Mouse (Mus musculus) myocyte (in vitro differentiated cells): ENCODE results near the gene Olfr593.
"Not testable (repeated sequence)": the region's sequence is repeated elsewhere in the genome, so short reads cannot be mapped to it uniquely, and the experiment has no call there.

Experiments used
- MYOG ChIP-seq, 3 experiments: IDR thresholded peaks; one replicate each; pipeline ENCODE4 v1.6.1; 2011; ENCODE audit warnings: control low read depth in 2 of 3, low read depth in 2 of 3, mild to moderate bottlenecking in 2 of 3; ENCODE audit not compliant: insufficient read length in 2 of 3, control insufficient read depth in 1 of 3, insufficient read depth in 1 of 3
- POLR2A ChIP-seq: IDR thresholded peaks from one replicate; pipeline ENCODE4 v1.6.1; 2011; ENCODE audit warnings: low read depth, mild to moderate bottlenecking, control low read depth, moderate library complexity; ENCODE audit not compliant: insufficient read length

DNA sequence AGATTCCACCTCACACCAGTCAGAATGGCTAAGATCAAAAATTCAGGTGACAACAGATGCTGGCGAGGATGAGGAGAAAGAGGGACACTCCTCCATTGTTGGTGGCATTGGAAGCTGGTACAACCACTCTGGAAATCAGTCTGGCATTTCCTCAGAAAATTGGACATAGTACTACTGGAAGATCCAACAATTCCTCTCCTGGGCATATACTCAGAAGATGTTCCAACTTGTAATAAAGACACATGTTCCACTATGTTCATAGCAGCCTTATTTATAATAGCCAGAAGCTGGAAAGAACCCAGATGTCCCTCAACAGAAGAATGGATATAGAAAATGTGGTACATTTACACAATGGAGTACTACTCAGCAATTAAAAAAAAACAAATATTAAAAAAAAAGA lies 27.2 kb upstream of the Olfr593 start, which contains the start of gene Olfr592:
- TF ChIP-seq POLR2A; MYOG (IDR thresholded peaks at IDR 0.05; ENCODE audit: control insufficient read depth in 1 of 3, insufficient read depth in 1 of 3, insufficient read length in 2 of 3, low read depth in 2 of 3): not testable (repeated sequence)
